Mouse (Mus musculus) lung, postnatal 0 days (tissue): Measurements from ENCODE around the gene B4galt5.

Experiments used
- CTCF ChIP-seq: IDR thresholded peaks from 2 replicates; pipeline ENCODE4 v1.5.1; 2016; ENCODE audit warnings: antibody characterized with exemption, mild to moderate bottlenecking
- EP300 ChIP-seq: IDR thresholded peaks from 2 replicates; pipeline ENCODE4 v1.6.1; 2016; ENCODE audit warnings: antibody characterized with exemption, mild to moderate bottlenecking, control low read depth

- TF ChIP-seq EP300 = no peak
- TF ChIP-seq CTCF = no peak
Observed at GRCm38 (mm10) chr2:167250003-167250735, 98.8 kb downstream of the B4galt5 start.
